Mouse (Mus musculus): ENCODE results near the gene Pnp. TPM values are rescaled to one million over a fixed set of nuclear protein-coding genes. Genes with fewer than 3 reads are reported as not detected.
"Not testable (repeated sequence)": the region's sequence is repeated elsewhere in the genome, so short reads cannot be mapped to it uniquely, and the experiment has no call there.

Pnp gene
- total and polyA plus RNA-seq, 2 experiments from 2014 or later, result 14.4 to 35.9 TPM

- no peak for TF ChIP-seq CTCF (IDR thresholded peaks at IDR 0.05)
Measured at GRCm38 (mm10) chr14:51009572-51009971, 78.7 kb downstream of the Pnp start.

GRCm38 (mm10) chr14:51014724-51015123 lies 83.8 kb downstream of the Pnp start:
- 93% methylated on average over 3 of the region's 3 CpGs for WGBS
- ATAC-seq (ENCODE audit: low FRiP score); H3K27ac ChIP-seq (ENCODE audit: low read depth, low read length): not testable (repeated sequence)

More at GRCm38 (mm10) chr14:51009572-51009971, 78.7 kb downstream of the Pnp start:
- Histone ChIP-seq H3K4me3 (ENCODE audit: low read depth, low read length) (no peak overlapping the region), H3K9me3 (ENCODE audit: low read length) (no peaks in the 10 kb centered on the region), H3K4me2 (ENCODE audit: low read depth, low read length, poor library complexity, severe bottlenecking) (no peak overlapping the region), H3K27me3 (ENCODE audit: insufficient read depth, low read length) (no peaks in the 10 kb centered on the region), H3K9ac (replicated peaks; ENCODE audit: low read length, poor library complexity, severe bottlenecking) (no peak overlapping the region), H3K27ac (ENCODE audit: low read depth, low read length) (no peak overlapping the region), H3K4me1 (ENCODE audit: insufficient read depth, low read length) (no peaks in the 10 kb centered on the region), H3K36me3 (ENCODE audit: insufficient read depth, low read length) (no peaks in the 10 kb centered on the region)
- no peak for DNase-seq (ENCODE audit: low spot score)
- 91% methylated on average over 6 of the region's 6 CpGs for WGBS
- no peak for ATAC-seq (ENCODE audit: low FRiP score)

More at GRCm38 (mm10) chr14:51014724-51015123, 83.8 kb downstream of the Pnp start:
- not testable (repeated sequence) for H3K27me3 ChIP-seq (ENCODE audit: insufficient read depth, low read length); H3K9ac ChIP-seq (replicated peaks; ENCODE audit: low read length, poor library complexity, severe bottlenecking); H3K4me1 ChIP-seq (ENCODE audit: insufficient read depth, low read length); DNase-seq (ENCODE audit: low spot score); H3K4me2 ChIP-seq (ENCODE audit: low read depth, low read length, poor library complexity, severe bottlenecking); H3K9me3 ChIP-seq (ENCODE audit: low read length); H3K4me3 ChIP-seq (ENCODE audit: low read depth, low read length); H3K36me3 ChIP-seq (ENCODE audit: insufficient read depth, low read length)

Other genes with a start within 250 kb of the Pnp start
- not detected in 2 replicates for gene Olfr747, start 237.9 kb upstream of the Pnp start, total RNA-seq (2014; rRNA removed)
- gene Olfr747, start 237.9 kb upstream of the Pnp start, polyA plus RNA-seq (2015; fragmentation: Nextera tagmentation; extraction: Ambion mirVana), result not detected in 2 replicates
- gene Olfr748, start 223.7 kb upstream of the Pnp start, total RNA-seq (2014; rRNA removed), result not detected in 2 replicates
- gene Olfr748, start 223.7 kb upstream of the Pnp start, polyA plus RNA-seq (2015; fragmentation: Nextera tagmentation; extraction: Ambion mirVana), result not detected in 2 replicates
- not detected in 2 replicates for gene Olfr749, start 186.0 kb upstream of the Pnp start, total RNA-seq (2014; rRNA removed)
- gene Olfr749, start 186.0 kb upstream of the Pnp start, polyA plus RNA-seq (2015; fragmentation: Nextera tagmentation; extraction: Ambion mirVana), result not detected in 2 replicates
- 83.9 and 109 TPM in 2 replicates for gene Ttc5, start 145.6 kb upstream of the Pnp start, total RNA-seq (2014; rRNA removed)
- 93.1 and 97.8 TPM in 2 replicates for gene Ttc5, start 145.6 kb upstream of the Pnp start, polyA plus RNA-seq (2015; fragmentation: Nextera tagmentation; extraction: Ambion mirVana)
- gene Ccnb1ip1, start 123.3 kb upstream of the Pnp start, total RNA-seq (2014; rRNA removed), result not detected in 2 replicates
- gene Ccnb1ip1, start 123.3 kb upstream of the Pnp start, polyA plus RNA-seq (2015; fragmentation: Nextera tagmentation; extraction: Ambion mirVana), result not detected in 2 replicates
- gene Parp2, start 123.2 kb upstream of the Pnp start, total RNA-seq (2014; rRNA removed), result 16.3 and 23.5 TPM in 2 replicates
- 30.7 and 32.7 TPM in 2 replicates for gene Parp2, start 123.2 kb upstream of the Pnp start, polyA plus RNA-seq (2015; fragmentation: Nextera tagmentation; extraction: Ambion mirVana)
- gene Tep1, start 60.5 kb upstream of the Pnp start, total RNA-seq (2014; rRNA removed), result 4.9 and 7.2 TPM in 2 replicates
- 1.9 and 2.2 TPM in 2 replicates for gene Tep1, start 60.5 kb upstream of the Pnp start, polyA plus RNA-seq (2015; fragmentation: Nextera tagmentation; extraction: Ambion mirVana)
- gene Klhl33, start 33.6 kb upstream of the Pnp start, total RNA-seq (2014; rRNA removed), result 3.8 and 5.0 TPM in 2 replicates
- gene Klhl33, start 33.6 kb upstream of the Pnp start, polyA plus RNA-seq (2015; fragmentation: Nextera tagmentation; extraction: Ambion mirVana), result 2.4 and 2.9 TPM in 2 replicates
- gene Osgep, start 6.2 kb upstream of the Pnp start, total RNA-seq (2014; rRNA removed), result 43.7 and 83.3 TPM in 2 replicates
- gene Osgep, start 6.2 kb upstream of the Pnp start, polyA plus RNA-seq (2015; fragmentation: Nextera tagmentation; extraction: Ambion mirVana), result 64.9 and 70.4 TPM in 2 replicates
- 79.9 and 84.1 TPM in 2 replicates for gene Apex1, start 6.1 kb upstream of the Pnp start, total RNA-seq (2014; rRNA removed)
- 150 and 162 TPM in 2 replicates for gene Apex1, start 6.1 kb upstream of the Pnp start, polyA plus RNA-seq (2015; fragmentation: Nextera tagmentation; extraction: Ambion mirVana)
- gene Pip4p1, start 226 bp upstream of the Pnp start, total RNA-seq (2014; rRNA removed), result 65.4 and 105 TPM in 2 replicates
- 98.4 and 99.4 TPM in 2 replicates for gene Pip4p1, start 226 bp upstream of the Pnp start, polyA plus RNA-seq (2015; fragmentation: Nextera tagmentation; extraction: Ambion mirVana)
- 0.82 and 8.3 TPM in 2 replicates for gene Gm49342, start 13.4 kb downstream of the Pnp start, total RNA-seq (2014; rRNA removed)
- 0.70 and 0.75 TPM in 2 replicates for gene Gm49342, start 13.4 kb downstream of the Pnp start, polyA plus RNA-seq (2015; fragmentation: Nextera tagmentation; extraction: Ambion mirVana)
- gene Pnp2, start 24.9 kb downstream of the Pnp start, total RNA-seq (2014; rRNA removed), result 1.1 and 1.4 TPM in 2 replicates
- gene Pnp2, start 24.9 kb downstream of the Pnp start, polyA plus RNA-seq (2015; fragmentation: Nextera tagmentation; extraction: Ambion mirVana), result 1.4 and 1.8 TPM in 2 replicates
- gene Rnase10, start 76.7 kb downstream of the Pnp start, total RNA-seq (2014; rRNA removed), result not detected in 2 replicates
- 0.13 TPM in 1 of 2 replicates, not detected in the other for gene Rnase10, start 76.7 kb downstream of the Pnp start, polyA plus RNA-seq (2015; fragmentation: Nextera tagmentation; extraction: Ambion mirVana)
- gene Rnase9, start 110.8 kb downstream of the Pnp start, total RNA-seq (2014; rRNA removed), result not detected in 2 replicates
- gene Rnase9, start 110.8 kb downstream of the Pnp start, polyA plus RNA-seq (2015; fragmentation: Nextera tagmentation; extraction: Ambion mirVana), result not detected in 2 replicates
- not detected in 2 replicates for gene Rnase11, start 119.1 kb downstream of the Pnp start, total RNA-seq (2014; rRNA removed)
- gene Rnase11, start 119.1 kb downstream of the Pnp start, polyA plus RNA-seq (2015; fragmentation: Nextera tagmentation; extraction: Ambion mirVana), result not detected in 2 replicates
- gene Rnase12, start 126.6 kb downstream of the Pnp start, total RNA-seq (2014; rRNA removed), result not detected in 2 replicates
- not detected in 2 replicates for gene Rnase12, start 126.6 kb downstream of the Pnp start, polyA plus RNA-seq (2015; fragmentation: Nextera tagmentation; extraction: Ambion mirVana)
- gene Olfr750, start 143.4 kb downstream of the Pnp start, total RNA-seq (2014; rRNA removed), result 0.66 TPM in 1 of 2 replicates, not detected in the other
- 0.02 and 0.07 TPM in 2 replicates for gene Olfr750, start 143.4 kb downstream of the Pnp start, polyA plus RNA-seq (2015; fragmentation: Nextera tagmentation; extraction: Ambion mirVana)
- 27.2 and 29.3 TPM in 2 replicates for gene Rnase4, start 160.0 kb downstream of the Pnp start, total RNA-seq (2014; rRNA removed)
- 14.9 and 15.1 TPM in 2 replicates for gene Rnase4, start 160.0 kb downstream of the Pnp start, polyA plus RNA-seq (2015; fragmentation: Nextera tagmentation; extraction: Ambion mirVana)
- gene Ang, start 160.1 kb downstream of the Pnp start, total RNA-seq (2014; rRNA removed), result 2.1 and 3.2 TPM in 2 replicates
- 2.3 and 3.3 TPM in 2 replicates for gene Ang, start 160.1 kb downstream of the Pnp start, polyA plus RNA-seq (2015; fragmentation: Nextera tagmentation; extraction: Ambion mirVana)
- gene Eddm3b, start 183.3 kb downstream of the Pnp start, total RNA-seq (2014; rRNA removed), result not detected in 2 replicates
- 0.11 TPM in 1 of 2 replicates, not detected in the other for gene Eddm3b, start 183.3 kb downstream of the Pnp start, polyA plus RNA-seq (2015; fragmentation: Nextera tagmentation; extraction: Ambion mirVana)
- gene Rnase6, start 192.8 kb downstream of the Pnp start, total RNA-seq (2014; rRNA removed), result 1.3 and 2.5 TPM in 2 replicates
- gene Rnase6, start 192.8 kb downstream of the Pnp start, polyA plus RNA-seq (2015; fragmentation: Nextera tagmentation; extraction: Ambion mirVana), result 1.9 and 2.5 TPM in 2 replicates
- gene Rnase1, start 215.7 kb downstream of the Pnp start, total RNA-seq (2014; rRNA removed), result 1.0 TPM in 1 of 2 replicates, not detected in the other
- gene Rnase1, start 215.7 kb downstream of the Pnp start, polyA plus RNA-seq (2015; fragmentation: Nextera tagmentation; extraction: Ambion mirVana), result 0.34 and 0.78 TPM in 2 replicates
- gene Rnase2b, start 231.2 kb downstream of the Pnp start, total RNA-seq (2014; rRNA removed), result not detected in 2 replicates
- gene Rnase2b, start 231.2 kb downstream of the Pnp start, polyA plus RNA-seq (2015; fragmentation: Nextera tagmentation; extraction: Ambion mirVana), result not detected in 2 replicates

Measured in midbrain, postnatal 0 days (tissue).